Mouse (Mus musculus): ENCODE measurements around the gene Nbeal2. TPM values are rescaled to one million over a fixed set of nuclear protein-coding genes. Genes with fewer than 3 reads are reported as not detected.

Nbeal2 gene
- polyA plus RNA-seq, 1 experiment from 2014 or later: 1.1 TPM

- no peaks in the 10 kb centered on the region for H3K9me3 ChIP-seq
- no peak overlapping the region for H3K4me3 ChIP-seq (replicated peaks)
- no peak for ATAC-seq (ENCODE audit: insufficient number of reproducible peaks, insufficient read depth, low FRiP score, low TSS enrichment, low read depth)
- 0 out of 2 replicates have a peak overlapping the region, but pooled peaks have one; percentile 23 for H3K9ac ChIP-seq (replicated peaks)
- H3K4me1 ChIP-seq (replicated peaks): no peaks in the 10 kb centered on the region
- 61% methylated on average over 9 of the region's 9 CpGs for whole genome bisulfite sequencing
- H3K27me3 ChIP-seq: no peaks in the 10 kb centered on the region
- no peak overlapping the region for H3K4me2 ChIP-seq
- no peak overlapping the region for H3K27ac ChIP-seq
- no peaks in the 10 kb centered on the region for H3K36me3 ChIP-seq
Observed at GRCm38 (mm10) chr9:110643787-110644186, 10.2 kb downstream of the Nbeal2 start.

GRCm38 (mm10) chr9:110642812-110643524 lies 11.0 kb downstream of the Nbeal2 start:
- H3K9ac ChIP-seq (replicated peaks): no peak overlapping the region
- H3K36me3 ChIP-seq: no peaks in the 10 kb centered on the region
- ATAC-seq (ENCODE audit: insufficient number of reproducible peaks, insufficient read depth, low FRiP score, low TSS enrichment, low read depth): no peak
- no peak overlapping the region for H3K4me2 ChIP-seq
- H3K9me3 ChIP-seq: no peaks in the 10 kb centered on the region
- H3K27me3 ChIP-seq: no peaks in the 10 kb centered on the region
- 42% methylated on average over 5 of the region's 5 CpGs for WGBS
- 0 out of 2 replicates have a peak, but pooled peaks cover 4% of the 10 kb centered on the region for H3K4me1 ChIP-seq (replicated peaks)
- H3K4me3 ChIP-seq (replicated peaks): no peak overlapping the region
- H3K27ac ChIP-seq: no peak overlapping the region

- Histone ChIP-seq H3K27ac (no peak overlapping the region), H3K9ac (replicated peaks) (no peak overlapping the region), H3K27me3 (peaks cover 5% of the 10 kb centered on the region), H3K36me3 (no peaks in the 10 kb centered on the region), H3K4me2 (no peak overlapping the region), H3K4me3 (replicated peaks) (no peak overlapping the region), H3K9me3 (no peaks in the 10 kb centered on the region), H3K4me1 (replicated peaks) (0 out of 2 replicates have a peak, but pooled peaks cover 4% of the 10 kb centered on the region)
- 88% methylated on average over 5 of the region's 5 CpGs for WGBS
- no peak for ATAC-seq (ENCODE audit: insufficient number of reproducible peaks, insufficient read depth, low FRiP score, low TSS enrichment, low read depth)
Observed at GRCm38 (mm10) chr9:110641006-110641405, 13.0 kb downstream of the Nbeal2 start.

GRCm38 (mm10) chr9:110638611-110639021 lies 15.3 kb downstream of the Nbeal2 start:
- H3K9me3 ChIP-seq: no peaks in the 10 kb centered on the region
- no peak overlapping the region for H3K9ac ChIP-seq (replicated peaks)
- H3K4me3 ChIP-seq (replicated peaks): no peak overlapping the region
- peaks cover 9% of the 10 kb centered on the region for H3K4me1 ChIP-seq (replicated peaks)
- peaks cover 26% of the 10 kb centered on the region for H3K27me3 ChIP-seq
- no peak overlapping the region for H3K4me2 ChIP-seq
- 77% methylated on average over 10 of the region's 10 CpGs for whole genome bisulfite sequencing
- no peak overlapping the region for H3K27ac ChIP-seq
- ATAC-seq (ENCODE audit: insufficient number of reproducible peaks, insufficient read depth, low FRiP score, low TSS enrichment, low read depth): no peak
- no peaks in the 10 kb centered on the region for H3K36me3 ChIP-seq

DNA sequence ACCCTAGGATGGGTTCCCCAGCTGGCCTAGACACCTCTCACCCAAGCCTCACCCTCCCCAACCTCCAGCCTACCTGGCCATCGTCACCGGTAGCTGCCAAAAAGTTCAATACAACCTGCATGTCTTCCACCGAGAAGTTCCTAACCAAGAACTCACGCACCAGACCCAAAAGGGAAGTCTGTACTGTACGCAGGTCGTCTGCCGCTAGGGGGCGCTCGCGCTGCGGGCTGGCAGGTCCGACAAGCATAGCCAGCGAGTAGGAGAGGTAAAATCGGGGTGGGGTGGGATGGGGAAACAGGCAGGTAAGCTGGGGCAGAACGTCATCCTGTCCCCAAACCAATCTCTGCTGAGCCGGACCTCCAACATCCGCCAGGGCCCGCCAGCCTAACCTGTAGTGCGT lies 18.7 kb downstream of the Nbeal2 start:
- no peaks in the 10 kb centered on the region for H3K9me3 ChIP-seq
- no peak for ATAC-seq (ENCODE audit: insufficient number of reproducible peaks, insufficient read depth, low FRiP score, low TSS enrichment, low read depth)
- peaks cover 21% of the 10 kb centered on the region for H3K4me1 ChIP-seq (replicated peaks)
- no peak overlapping the region for H3K27ac ChIP-seq
- H3K9ac ChIP-seq (replicated peaks): no peak overlapping the region; the same call in 1 of the 2 replicates
- 10% methylated on average over 19 of the region's 19 CpGs for WGBS
- no peaks in the 10 kb centered on the region for H3K36me3 ChIP-seq
- H3K27me3 ChIP-seq: peaks cover 60% of the 10 kb centered on the region
- H3K4me3 ChIP-seq (replicated peaks): no peak overlapping the region
- H3K4me2 ChIP-seq: peak overlapping the region; percentile 6; the same call in 1 of the 2 replicates

DNA sequence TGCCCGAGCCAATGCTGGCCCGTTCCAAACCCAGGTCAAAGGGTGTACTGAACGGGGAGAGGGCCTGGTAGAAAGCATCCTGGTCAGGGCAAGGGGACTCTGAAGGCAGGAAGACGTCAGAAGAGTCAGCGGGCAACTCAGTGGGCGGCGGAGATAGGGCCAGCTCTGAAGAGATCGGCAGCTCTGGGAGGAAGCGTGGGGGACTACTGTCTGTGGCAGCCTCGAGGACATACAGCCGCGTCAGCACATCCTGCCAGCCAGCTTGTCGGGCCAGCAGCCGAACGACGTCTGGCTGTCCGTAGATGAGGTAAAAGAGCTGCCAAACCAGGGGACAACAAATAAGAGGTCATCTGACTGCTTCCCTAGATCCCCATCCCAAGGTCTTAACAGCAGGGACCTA lies 20.1 kb downstream of the Nbeal2 start:
- H3K9ac ChIP-seq (replicated peaks): no peak overlapping the region

GRCm38 (mm10) chr9:110632671-110633070 lies 21.3 kb downstream of the Nbeal2 start:
- H3K27me3 ChIP-seq: peaks cover 72% of the 10 kb centered on the region
- H3K36me3 ChIP-seq: no peaks in the 10 kb centered on the region
- no peak overlapping the region for H3K4me2 ChIP-seq
- no peaks in the 10 kb centered on the region for H3K9me3 ChIP-seq
- H3K9ac ChIP-seq (replicated peaks): no peak overlapping the region; the same call in 1 of the 2 replicates
- WGBS: 80% methylated on average over 15 of the region's 15 CpGs
- H3K27ac ChIP-seq: no peak overlapping the region
- ATAC-seq (ENCODE audit: insufficient number of reproducible peaks, insufficient read depth, low FRiP score, low TSS enrichment, low read depth): no peak
- no peak overlapping the region for H3K4me3 ChIP-seq (replicated peaks)
- peaks cover 17% of the 10 kb centered on the region for H3K4me1 ChIP-seq (replicated peaks)

More for the DNA sequence above, 20.1 kb downstream of the Nbeal2 start:
- ATAC-seq (ENCODE audit: insufficient number of reproducible peaks, insufficient read depth, low FRiP score, low TSS enrichment, low read depth): no peak
- Histone ChIP-seq H3K36me3 (no peaks in the 10 kb centered on the region), H3K27me3 (peaks cover 70% of the 10 kb centered on the region), H3K4me2 (no peak overlapping the region), H3K27ac (no peak overlapping the region), H3K4me3 (replicated peaks) (no peak overlapping the region), H3K4me1 (replicated peaks) (peaks cover 21% of the 10 kb centered on the region), H3K9me3 (no peaks in the 10 kb centered on the region)
- 82% methylated on average over 17 of the region's 17 CpGs for WGBS

- ATAC-seq (ENCODE audit: insufficient number of reproducible peaks, insufficient read depth, low FRiP score, low TSS enrichment, low read depth): no peak
- WGBS: 13% methylated on average over 30 of the region's 30 CpGs
- no peak overlapping the region; the same call in 1 of the 2 replicates for H3K9ac ChIP-seq (replicated peaks)
Observed at GRCm38 (mm10) chr9:110631651-110632275, 22.2 kb downstream of the Nbeal2 start.

GRCm38 (mm10) chr9:110631191-110631590 lies 22.8 kb downstream of the Nbeal2 start:
- no peaks in the 10 kb centered on the region for H3K9me3 ChIP-seq
- peaks cover 17% of the 10 kb centered on the region for H3K4me1 ChIP-seq (replicated peaks)
- no peak overlapping the region for H3K27ac ChIP-seq
- no peak overlapping the region for H3K9ac ChIP-seq (replicated peaks)
- H3K27me3 ChIP-seq: peaks cover 69% of the 10 kb centered on the region
- no peak for ATAC-seq (ENCODE audit: insufficient number of reproducible peaks, insufficient read depth, low FRiP score, low TSS enrichment, low read depth)
- H3K4me2 ChIP-seq: peak overlapping the region; percentile 59
- WGBS: 11% methylated on average over 10 of the region's 10 CpGs
- no peaks in the 10 kb centered on the region for H3K36me3 ChIP-seq
- peak overlapping the region; percentile 33 for H3K4me3 ChIP-seq (replicated peaks)

More at GRCm38 (mm10) chr9:110631651-110632275, 22.2 kb downstream of the Nbeal2 start:
- H3K36me3 ChIP-seq: no peaks in the 10 kb centered on the region
- peak overlapping the region; percentile 33 for H3K4me3 ChIP-seq (replicated peaks)
- H3K9me3 ChIP-seq: no peaks in the 10 kb centered on the region
- peak overlapping the region; percentile 59 for H3K4me2 ChIP-seq
- peaks cover 73% of the 10 kb centered on the region for H3K27me3 ChIP-seq
- peaks cover 17% of the 10 kb centered on the region for H3K4me1 ChIP-seq (replicated peaks)
- no peak overlapping the region for H3K27ac ChIP-seq

DNA sequence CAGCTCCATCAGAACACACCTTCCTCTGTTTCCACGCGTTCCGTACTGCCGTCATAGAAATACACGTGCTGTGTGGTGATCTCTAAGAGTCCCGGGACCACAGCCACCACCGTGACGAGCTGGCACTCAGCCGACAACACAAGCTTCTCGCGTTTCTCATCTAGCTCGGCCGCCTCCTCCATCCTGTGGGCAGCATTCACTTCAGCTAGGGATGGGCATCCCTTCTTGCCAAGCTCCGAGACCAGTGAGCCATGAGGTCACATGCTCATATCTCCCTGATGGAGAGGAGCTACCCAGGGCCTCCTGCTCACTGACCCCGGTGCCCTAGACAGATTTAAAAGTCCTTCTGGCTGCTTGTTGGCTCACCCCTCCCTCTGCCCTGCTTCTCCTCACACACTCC lies 23.8 kb downstream of the Nbeal2 start:
- H3K36me3 ChIP-seq: no peaks in the 10 kb centered on the region
- ATAC-seq (ENCODE audit: insufficient number of reproducible peaks, insufficient read depth, low FRiP score, low TSS enrichment, low read depth): no peak
- peaks cover 21% of the 10 kb centered on the region for H3K4me1 ChIP-seq (replicated peaks)
- H3K27ac ChIP-seq: no peak overlapping the region
- no peak overlapping the region for H3K9ac ChIP-seq (replicated peaks)
- H3K4me3 ChIP-seq (replicated peaks): no peak overlapping the region
- no peak overlapping the region for H3K4me2 ChIP-seq
- no peaks in the 10 kb centered on the region for H3K9me3 ChIP-seq
- 84% methylated on average over 15 of the region's 15 CpGs for WGBS
- H3K27me3 ChIP-seq: peaks cover 64% of the 10 kb centered on the region

DNA sequence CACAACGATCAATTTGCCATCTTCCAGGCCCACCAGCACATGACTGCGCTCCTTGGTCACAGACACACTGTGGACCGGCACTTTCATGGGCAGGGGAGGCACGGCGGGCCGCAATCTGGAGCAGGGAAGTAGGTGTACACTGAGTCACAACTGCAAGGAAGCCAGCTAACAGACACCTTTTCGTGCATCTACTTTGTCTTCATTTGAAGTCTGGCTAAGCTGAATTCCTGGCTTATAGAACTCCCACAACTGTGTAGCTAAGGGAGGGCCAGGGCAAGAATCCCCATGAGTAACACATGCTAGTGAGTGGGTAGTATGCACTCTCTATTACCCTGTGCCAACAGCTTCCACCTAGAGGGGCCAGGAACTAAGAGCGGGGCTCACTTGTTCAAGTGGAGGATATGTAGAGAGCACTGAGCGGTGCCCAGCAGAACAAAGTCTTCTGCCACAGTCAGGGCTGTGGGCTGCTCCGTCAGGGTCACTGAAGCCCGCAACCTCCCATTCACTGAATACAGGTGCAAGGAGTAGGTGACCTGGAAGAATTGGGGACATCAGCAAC lies 28.5 kb downstream of the Nbeal2 start:
- Histone ChIP-seq H3K9me3 (no peaks in the 10 kb centered on the region), H3K9ac (replicated peaks) (peak overlapping the region; percentile 73), H3K27me3 (peaks cover 18% of the 10 kb centered on the region), H3K27ac (peak overlapping the region; percentile 90), H3K36me3 (peaks cover 26% of the 10 kb centered on the region), H3K4me3 (replicated peaks) (peak overlapping the region; percentile 54), H3K4me1 (replicated peaks) (peaks cover 21% of the 10 kb centered on the region), H3K4me2 (peak overlapping the region; percentile 85)
- WGBS: 65% methylated on average over 11 of the region's 11 CpGs
- ATAC-seq (ENCODE audit: insufficient number of reproducible peaks, insufficient read depth, low FRiP score, low TSS enrichment, low read depth): 0 out of 2 replicates have a peak, but pooled peaks have one; percentile 7

Data from limb, embryonic 12.5 days (tissue).